Mouse (Mus musculus) C2C12 (cell line): ENCODE measurements around the gene Lypla2. TPM values are rescaled to one million over a fixed set of nuclear protein-coding genes. Genes with fewer than 3 reads are reported as not detected.
A peak's percentile ranks its signal among the peaks of the same experiment; 100 is the strongest.

Experiments
- H3K27me3 ChIP-seq: one replicate; pipeline ENCODE4 v1.6.1; 2011; ENCODE audit not compliant: control insufficient read depth, insufficient read depth, insufficient read length
- H3K36me3 ChIP-seq: one replicate; pipeline ENCODE4 v1.6.1; 2011; ENCODE audit not compliant: control insufficient read depth, insufficient read depth
- H3K4me3 ChIP-seq: one replicate; pipeline ENCODE4 v1.5.1; 2011; ENCODE audit warnings: mild to moderate bottlenecking, control low read depth; ENCODE audit not compliant: poor library complexity, insufficient read depth, severe bottlenecking
- H3K79me2 ChIP-seq: one replicate; pipeline ENCODE4 v1.6.1; 2011; ENCODE audit not compliant: control insufficient read depth, insufficient read depth
- H3K79me3 ChIP-seq: one replicate; pipeline ENCODE4 v1.6.1; 2011; ENCODE audit warnings: low read depth, control low read depth
- H3ac ChIP-seq: one replicate; pipeline ENCODE3; 2011; ENCODE audit warnings: low read depth; ENCODE audit not compliant: control insufficient read depth, insufficient read length
- CEBPB ChIP-seq: IDR thresholded peaks from one replicate; pipeline ENCODE4 v1.6.1; 2011; ENCODE audit warnings: low read depth, mild to moderate bottlenecking, control low read depth, moderate library complexity
- CTCF ChIP-seq: IDR thresholded peaks from one replicate; pipeline ENCODE4 v1.5.1; 2011; ENCODE audit not compliant: control insufficient read depth, insufficient read depth, insufficient read length
- FOSL1 ChIP-seq: IDR thresholded peaks from one replicate; pipeline ENCODE4 v1.8.0; 2011; ENCODE audit warnings: mild to moderate bottlenecking, low read length; ENCODE audit not compliant: poor library complexity, insufficient read depth, severe bottlenecking
- MAX ChIP-seq: IDR thresholded peaks from one replicate; pipeline ENCODE4 v1.6.1; 2011; ENCODE audit warnings: mild to moderate bottlenecking, control low read depth
- MYOD1 ChIP-seq: IDR thresholded peaks from one replicate; pipeline ENCODE4 v1.6.1; 2011; ENCODE audit warnings: low read depth; ENCODE audit not compliant: control insufficient read depth, insufficient read length
- MYOG ChIP-seq: IDR thresholded peaks from one replicate; pipeline ENCODE4 v1.6.1; 2011; ENCODE audit not compliant: control insufficient read depth, insufficient read length; ENCODE audit errors: extremely low read depth
- USF1 ChIP-seq: IDR thresholded peaks from one replicate; pipeline ENCODE4 v1.6.1; 2011; ENCODE audit warnings: low read depth, mild to moderate bottlenecking, control low read depth, moderate library complexity
- polyA plus RNA-seq: library from polyadenylated mRNA; unstranded; fragments of >200 nt; fragmentation: generic; extraction: Trizol; gene quantifications from one replicate; pipeline ENCODE4 v1.2.1, GENCODE M21; 2012; ENCODE audit warnings: missing spikeins

Lypla2 gene
- polyA plus RNA-seq, 1 experiment = 70.1 TPM

GRCm38 (mm10) chr4:135960717-135961116, 11.7 kb downstream of the Lypla2 start:
- H3K27me3 ChIP-seq = no peaks in the 10 kb centered on the region
- no peak overlapping the region for H3ac ChIP-seq
- H3K4me3 ChIP-seq = no peak overlapping the region
- H3K79me2 ChIP-seq = no peaks in the 10 kb centered on the region
- peaks cover 2% of the 10 kb centered on the region for H3K36me3 ChIP-seq
- TF ChIP-seq CTCF = peak; percentile 82
- TF ChIP-seq MYOD1 = no peak
- no peaks in the 10 kb centered on the region for H3K79me3 ChIP-seq

GRCm38 (mm10) chr4:135958354-135958753, 14.1 kb downstream of the Lypla2 start:
- TF ChIP-seq MYOD1 = no peak
- no peak for TF ChIP-seq CEBPB
- TF ChIP-seq MAX = no peak
- TF ChIP-seq FOSL1 = no peak
- no peak for TF ChIP-seq USF1
- no peak for TF ChIP-seq MYOG
- TF ChIP-seq CTCF = no peak
- Histone ChIP-seq H3K4me3 (no peak overlapping the region), H3K79me2 (no peaks in the 10 kb centered on the region), H3K79me3 (no peaks in the 10 kb centered on the region), H3K27me3 (no peaks in the 10 kb centered on the region), H3K36me3 (peaks cover 4% of the 10 kb centered on the region), H3ac (no peak overlapping the region)

DNA sequence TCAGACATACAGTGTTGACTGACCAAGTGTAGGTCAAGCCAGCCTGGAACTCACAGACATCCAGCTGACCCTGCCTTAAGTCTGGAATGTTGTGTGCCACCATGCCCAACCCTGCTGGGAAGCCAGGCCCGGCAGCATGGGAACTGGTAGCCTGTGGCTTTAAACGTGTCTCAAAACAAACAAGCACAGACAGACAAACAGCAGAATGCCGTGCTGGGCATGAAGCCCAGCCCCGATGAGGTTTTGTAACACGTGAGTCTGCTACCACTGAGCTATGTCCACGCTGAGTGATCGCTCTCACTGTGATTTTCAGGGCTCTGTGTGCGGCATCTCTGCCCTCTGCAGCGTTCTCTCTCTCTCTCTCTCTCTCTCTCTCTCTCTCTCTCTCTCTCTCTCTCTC, 16.5 kb downstream of the Lypla2 start:
- TF ChIP-seq MAX (no peak), CEBPB (no peak), USF1 (no peak), CTCF (no peak), FOSL1 (no peak), MYOD1 (no peak), MYOG (no peak)
- H3ac ChIP-seq = no peak overlapping the region
- H3K79me2 ChIP-seq = no peaks in the 10 kb centered on the region
- no peak overlapping the region for H3K4me3 ChIP-seq
- H3K36me3 ChIP-seq = peaks cover 4% of the 10 kb centered on the region
- no peaks in the 10 kb centered on the region for H3K27me3 ChIP-seq
- no peaks in the 10 kb centered on the region for H3K79me3 ChIP-seq

- TF ChIP-seq USF1 = no peak
- peak; percentile 9 for TF ChIP-seq CTCF
- no peak for TF ChIP-seq CEBPB
- no peak for TF ChIP-seq MAX
- TF ChIP-seq MYOG = no peak
- TF ChIP-seq MYOD1 = no peak
- no peak for TF ChIP-seq FOSL1
- Histone ChIP-seq H3K36me3 (peaks cover 4% of the 10 kb centered on the region), H3K79me3 (no peaks in the 10 kb centered on the region), H3ac (no peak overlapping the region), H3K27me3 (no peaks in the 10 kb centered on the region), H3K79me2 (no peaks in the 10 kb centered on the region), H3K4me3 (no peak overlapping the region)
These were observed 18.2 kb downstream of the Lypla2 start for GRCm38 (mm10) chr4:135954241-135954640.

GRCm38 (mm10) chr4:135953179-135953578, 19.2 kb downstream of the Lypla2 start:
- Histone ChIP-seq H3K79me2 (no peaks in the 10 kb centered on the region), H3K36me3 (peaks cover 4% of the 10 kb centered on the region), H3ac (no peak overlapping the region), H3K79me3 (no peaks in the 10 kb centered on the region), H3K27me3 (no peaks in the 10 kb centered on the region), H3K4me3 (no peak overlapping the region)
- TF ChIP-seq MYOG = no peak
- no peak for TF ChIP-seq MAX
- no peak for TF ChIP-seq FOSL1
- no peak for TF ChIP-seq CEBPB

- Histone ChIP-seq H3ac (no peak overlapping the region), H3K36me3 (peaks cover 4% of the 10 kb centered on the region)
- TF ChIP-seq MYOD1 (no peak), FOSL1 (no peak)
These were observed 20.9 kb downstream of the Lypla2 start for GRCm38 (mm10) chr4:135951505-135951904.

More at GRCm38 (mm10) chr4:135951505-135951904, 20.9 kb downstream of the Lypla2 start:
- H3K4me3 ChIP-seq = no peak overlapping the region
- peaks cover 1% of the 10 kb centered on the region for H3K79me3 ChIP-seq
- no peaks in the 10 kb centered on the region for H3K27me3 ChIP-seq
- peaks cover 15% of the 10 kb centered on the region for H3K79me2 ChIP-seq
